Mouse (Mus musculus) testis, adult 2 months (tissue): Measurements from ENCODE around the gene Maco1. TPM values are rescaled to one million over a fixed set of nuclear protein-coding genes. Genes with fewer than 3 reads are reported as not detected.

ENCODE experiments used
- H3K27ac ChIP-seq: fragments of 200-500 bp; 2 replicates; pipeline ENCODE4 v1.5.1; 2012; ENCODE audit warnings: low read depth, low read length; ENCODE audit not compliant: control insufficient read depth, insufficient read depth
- H3K27me3 ChIP-seq: fragments of 200-500 bp; 2 replicates; pipeline ENCODE4 v1.6.1; 2012; ENCODE audit warnings: mild to moderate bottlenecking, low read length, moderate library complexity; ENCODE audit not compliant: control insufficient read depth, insufficient read depth
- H3K36me3 ChIP-seq: fragments of 200-500 bp; 2 replicates; pipeline ENCODE4 v1.6.1; 2012; ENCODE audit warnings: mild to moderate bottlenecking, low read length; ENCODE audit not compliant: control insufficient read depth, insufficient read depth
- H3K4me1 ChIP-seq: fragments of 200-500 bp; 2 replicates; pipeline ENCODE4 v1.6.1; 2012; ENCODE audit warnings: low read length; ENCODE audit not compliant: control insufficient read depth, insufficient read depth
- H3K4me3 ChIP-seq: fragments of 200-500 bp; 2 replicates; pipeline ENCODE4 v1.5.1; 2012; ENCODE audit warnings: low read depth, mild to moderate bottlenecking, low read length, moderate library complexity, mixed read lengths; ENCODE audit not compliant: control insufficient read depth
- CTCF ChIP-seq: fragments of 200-500 bp; IDR thresholded peaks from 2 replicates; pipeline ENCODE4 v1.5.1; 2012; ENCODE audit warnings: low read depth, mild to moderate bottlenecking, inconsistent platforms, low read length, moderate library complexity; ENCODE audit not compliant: control insufficient read depth, insufficient read depth, insufficient replicate concordance
- POLR2A ChIP-seq: fragments of 200-500 bp; IDR thresholded peaks from 2 replicates; pipeline ENCODE4 v1.6.1; 2012; ENCODE audit warnings: low read depth, mild to moderate bottlenecking, inconsistent platforms, low read length, moderate library complexity; ENCODE audit not compliant: control insufficient read depth
- polyA plus RNA-seq: library from polyadenylated mRNA; depleted of rRNA; stranded (reverse); fragments of >200 nt; gene quantifications from 2 replicates; pipeline ENCODE4 v1.2.3, GENCODE M21; 2012

Maco1 gene
- polyA plus RNA-seq, 1 experiment: 15.7 TPM

- no peak for TF ChIP-seq CTCF
- TF ChIP-seq POLR2A: no peak
- peaks cover 7% of the 10 kb centered on the region for H3K4me1 ChIP-seq
Observed at GRCm38 (mm10) chr4:134762360-134762759, 90.8 kb downstream of the Maco1 start.

GRCm38 (mm10) chr4:134760793-134761201 lies 92.3 kb downstream of the Maco1 start:
- no peak overlapping the region for H3K4me3 ChIP-seq
- H3K36me3 ChIP-seq: no peaks in the 10 kb centered on the region
- no peaks in the 10 kb centered on the region for H3K27me3 ChIP-seq
- H3K27ac ChIP-seq: 0 out of 2 replicates have a peak overlapping the region, but pooled peaks have one; percentile 32
- no peaks in the 10 kb centered on the region; the same call in 1 of the 2 replicates for H3K4me1 ChIP-seq
- TF ChIP-seq POLR2A: no peak
- TF ChIP-seq CTCF: no peak

More at GRCm38 (mm10) chr4:134762360-134762759, 90.8 kb downstream of the Maco1 start:
- Histone ChIP-seq H3K36me3 (no peaks in the 10 kb centered on the region), H3K27me3 (no peaks in the 10 kb centered on the region), H3K27ac (no peak overlapping the region), H3K4me3 (no peak overlapping the region)

- no peak overlapping the region for H3K4me3 ChIP-seq
- no peaks in the 10 kb centered on the region for H3K27me3 ChIP-seq
- no peaks in the 10 kb centered on the region for H3K36me3 ChIP-seq
- H3K4me1 ChIP-seq: no peaks in the 10 kb centered on the region; the same call in 1 of the 2 replicates
- TF ChIP-seq CTCF: no peak
- TF ChIP-seq POLR2A: no peak
- peak overlapping the region; percentile 32 for H3K27ac ChIP-seq
Observed at GRCm38 (mm10) chr4:134760281-134760680, 92.9 kb downstream of the Maco1 start.

GRCm38 (mm10) chr4:134759564-134759963 lies 93.6 kb downstream of the Maco1 start:
- no peaks in the 10 kb centered on the region; the same call in 1 of the 2 replicates for H3K4me1 ChIP-seq
- no peaks in the 10 kb centered on the region for H3K36me3 ChIP-seq
- H3K4me3 ChIP-seq: no peak overlapping the region
- H3K27ac ChIP-seq: no peak overlapping the region; the same call in 1 of the 2 replicates
- no peaks in the 10 kb centered on the region for H3K27me3 ChIP-seq
- TF ChIP-seq CTCF: no peak
- TF ChIP-seq POLR2A: no peak

- no peaks in the 10 kb centered on the region for H3K27me3 ChIP-seq
- no peaks in the 10 kb centered on the region for H3K36me3 ChIP-seq
- H3K4me1 ChIP-seq: no peaks in the 10 kb centered on the region; the same call in 1 of the 2 replicates
Observed at GRCm38 (mm10) chr4:134758922-134759321, 94.2 kb downstream of the Maco1 start.

GRCm38 (mm10) chr4:134758367-134758766 lies 94.8 kb downstream of the Maco1 start:
- no peak overlapping the region for H3K27ac ChIP-seq
- H3K36me3 ChIP-seq: no peaks in the 10 kb centered on the region
- no peaks in the 10 kb centered on the region for H3K27me3 ChIP-seq
- H3K4me3 ChIP-seq: no peak overlapping the region
- no peaks in the 10 kb centered on the region; the same call in 1 of the 2 replicates for H3K4me1 ChIP-seq
- TF ChIP-seq CTCF (no peak), POLR2A (no peak)

More at GRCm38 (mm10) chr4:134758922-134759321, 94.2 kb downstream of the Maco1 start:
- TF ChIP-seq POLR2A (no peak), CTCF (no peak)
- Histone ChIP-seq H3K4me3 (no peak overlapping the region), H3K27ac (no peak overlapping the region)

- TF ChIP-seq POLR2A (no peak), CTCF (no peak)
- no peaks in the 10 kb centered on the region for H3K27me3 ChIP-seq
- H3K27ac ChIP-seq: no peak overlapping the region
- no peak overlapping the region for H3K4me3 ChIP-seq
- no peaks in the 10 kb centered on the region for H3K36me3 ChIP-seq
- no peaks in the 10 kb centered on the region; the same call in 1 of the 2 replicates for H3K4me1 ChIP-seq
Observed at GRCm38 (mm10) chr4:134756953-134757352, 96.2 kb downstream of the Maco1 start.
